Mouse (Mus musculus) neural tube, embryonic 13.5 days (tissue): Measurements from ENCODE around the gene Golga7b. TPM values are rescaled to one million over a fixed set of nuclear protein-coding genes. Genes with fewer than 3 reads are reported as not detected.
A peak's percentile ranks its signal among the peaks of the same experiment; 100 is the strongest.

ENCODE experiments used
- ATAC-seq: fragments of 200-750 bp; cut with Nextera tagmentation; 2 replicates; pipeline ENCODE4 v1.8.0; 2017; ENCODE audit warnings: low read depth, mild to moderate bottlenecking, moderate TSS enrichment, moderate library complexity
- H3K27ac ChIP-seq: fragments of 300-500 bp; sonication (generic); replicated peaks from 2 replicates; pipeline ENCODE4 v1.5.1; 2015; ENCODE audit warnings: moderate library complexity, mild to moderate bottlenecking, inconsistent platforms
- H3K27me3 ChIP-seq: fragments of 300-500 bp; sonication (generic); 2 replicates; pipeline ENCODE4 v1.6.1; 2015; ENCODE audit warnings: mild to moderate bottlenecking, inconsistent platforms
- H3K36me3 ChIP-seq: fragments of 300-500 bp; sonication (generic); 2 replicates; pipeline ENCODE4 v1.6.1; 2015; ENCODE audit warnings: mild to moderate bottlenecking, inconsistent platforms
- H3K4me1 ChIP-seq: fragments of 300-500 bp; sonication (generic); replicated peaks from 2 replicates; pipeline ENCODE4 v1.6.1; 2015; ENCODE audit warnings: inconsistent platforms
- H3K4me2 ChIP-seq: fragments of 300-500 bp; sonication (generic); 2 replicates; pipeline ENCODE4 v1.6.1; 2015; ENCODE audit warnings: inconsistent platforms, mild to moderate bottlenecking, moderate library complexity
- H3K4me3 ChIP-seq: fragments of 300-500 bp; sonication (generic); 2 replicates; pipeline ENCODE4 v1.5.1; 2015; ENCODE audit warnings: mild to moderate bottlenecking, inconsistent platforms
- H3K9ac ChIP-seq: fragments of 300-500 bp; sonication (generic); 2 replicates; pipeline ENCODE4 v1.6.1; 2015; ENCODE audit warnings: moderate library complexity, mild to moderate bottlenecking, inconsistent platforms
- H3K9me3 ChIP-seq: fragments of 300-500 bp; sonication (generic); 2 replicates; pipeline ENCODE4 v1.6.1; 2016; ENCODE audit warnings: inconsistent platforms
- WGBS: fragments of 180-500 bp; shearing (Covaris S2); methylation state at CpG from one replicate; pipeline ENCODE4 v1.1.7; 2015; 5-methylcytosine and 5-hydroxymethylcytosine counted together
- polyA plus RNA-seq: library from polyadenylated mRNA; unstranded; fragments of >200 nt; fragmentation: Nextera tagmentation; extraction: Ambion mirVana; gene quantifications from 2 replicates; pipeline ENCODE4 v1.2.1, GENCODE M21; 2015

Gene Golga7b
- polyA plus RNA-seq, 1 experiment from 2014 or later: 48.7 TPM

DNA sequence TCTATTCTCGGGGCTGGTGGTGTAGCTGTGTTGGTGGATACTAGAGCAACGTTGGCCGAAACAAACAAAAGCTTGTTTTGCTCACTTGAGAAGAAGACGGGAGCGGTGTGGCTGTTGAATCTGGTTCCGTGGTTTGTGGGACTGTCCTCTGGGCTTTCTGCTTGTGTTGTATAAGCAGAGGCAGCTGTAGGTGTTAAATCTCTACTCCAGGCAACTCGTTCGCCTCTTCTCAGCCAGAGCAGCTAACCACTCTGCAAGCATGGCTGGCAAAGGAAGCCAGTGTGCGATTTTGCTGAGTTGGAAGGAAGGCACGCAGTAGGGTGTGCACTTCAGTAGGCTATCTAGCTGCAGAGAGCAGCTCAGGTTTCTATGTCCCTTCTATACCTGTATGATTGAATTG is 20.9 kb upstream of the Golga7b start:
- Histone ChIP-seq H3K9me3 (no peaks in the 10 kb centered on the region), H3K27me3 (no peaks in the 10 kb centered on the region), H3K36me3 (no peaks in the 10 kb centered on the region), H3K4me1 (peaks cover 22% of the 10 kb centered on the region), H3K9ac (no peak overlapping the region), H3K4me2 (no peak overlapping the region), H3K27ac (peak overlapping the region; percentile 39; the same call in 1 of the 2 replicates), H3K4me3 (no peak overlapping the region)
- no peak for ATAC-seq
- WGBS: 82% methylated on average over 10 of the region's 10 CpGs

DNA sequence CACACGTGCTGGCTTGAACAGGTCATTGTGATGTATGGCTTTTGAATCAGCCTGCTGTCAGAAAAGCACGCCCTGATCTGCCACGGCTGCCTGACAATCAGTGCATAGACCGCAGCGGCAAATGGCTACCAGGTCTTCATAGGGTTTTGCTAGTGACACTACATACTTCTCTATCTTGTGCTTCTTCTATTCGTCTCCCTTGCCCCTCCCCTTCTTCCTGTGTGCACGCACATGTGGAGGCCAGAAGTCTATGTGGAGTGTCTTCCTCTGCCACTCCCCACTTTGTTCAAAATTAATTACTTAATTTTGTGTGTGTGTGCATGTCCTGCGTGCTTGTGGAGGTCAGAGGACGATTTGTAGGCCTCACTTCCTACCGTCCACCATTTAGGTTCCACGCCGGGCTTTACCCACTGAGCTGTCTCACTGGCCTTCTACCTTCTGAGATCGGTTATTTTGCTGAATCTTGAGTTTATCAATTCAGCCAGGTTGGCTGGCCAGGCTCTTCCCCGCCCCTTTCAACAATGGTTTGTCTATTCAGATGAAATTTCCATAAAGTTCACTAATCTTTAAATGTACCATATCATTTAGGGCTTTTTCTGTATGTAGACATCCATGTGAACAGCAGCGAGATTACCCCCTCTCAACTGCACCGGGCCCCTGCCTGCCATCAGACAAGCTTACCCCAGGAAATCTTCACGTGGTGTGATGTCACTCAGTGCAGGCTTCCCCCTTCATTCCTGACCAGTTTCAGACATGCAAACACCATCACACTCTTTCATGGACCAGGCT is 17.7 kb upstream of the Golga7b start:
- Histone ChIP-seq H3K9me3 (no peaks in the 10 kb centered on the region), H3K4me1 (peaks cover 22% of the 10 kb centered on the region), H3K27ac (no peak overlapping the region), H3K4me2 (no peak overlapping the region), H3K4me3 (no peak overlapping the region), H3K9ac (no peak overlapping the region), H3K27me3 (no peaks in the 10 kb centered on the region), H3K36me3 (no peaks in the 10 kb centered on the region)
- no peak for ATAC-seq
- WGBS: 63% methylated on average over 17 of the region's 17 CpGs

DNA sequence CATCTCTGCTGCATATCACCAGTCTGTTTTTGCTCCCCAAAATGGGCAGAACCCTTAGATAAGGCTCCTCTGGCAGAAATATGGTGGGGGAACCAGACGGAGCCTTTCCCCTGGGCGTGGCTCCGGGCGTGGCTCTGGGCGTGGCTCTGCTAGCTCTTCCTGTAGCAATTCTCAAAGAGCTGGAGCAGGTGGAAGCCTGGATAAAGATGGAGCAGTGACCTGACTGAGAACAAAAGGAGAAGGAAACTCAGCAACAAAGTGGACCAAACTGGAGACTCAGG is 17.1 kb upstream of the Golga7b start:
- no peak for ATAC-seq
- H3K4me1 ChIP-seq: peaks cover 22% of the 10 kb centered on the region
- no peak overlapping the region for H3K4me3 ChIP-seq
- H3K27me3 ChIP-seq: no peaks in the 10 kb centered on the region
- H3K4me2 ChIP-seq: no peak overlapping the region
- H3K9me3 ChIP-seq: no peaks in the 10 kb centered on the region
- no peak overlapping the region for H3K9ac ChIP-seq
- H3K27ac ChIP-seq: no peak overlapping the region
- H3K36me3 ChIP-seq: no peaks in the 10 kb centered on the region
- WGBS: 76% methylated on average over 5 of the region's 5 CpGs

DNA sequence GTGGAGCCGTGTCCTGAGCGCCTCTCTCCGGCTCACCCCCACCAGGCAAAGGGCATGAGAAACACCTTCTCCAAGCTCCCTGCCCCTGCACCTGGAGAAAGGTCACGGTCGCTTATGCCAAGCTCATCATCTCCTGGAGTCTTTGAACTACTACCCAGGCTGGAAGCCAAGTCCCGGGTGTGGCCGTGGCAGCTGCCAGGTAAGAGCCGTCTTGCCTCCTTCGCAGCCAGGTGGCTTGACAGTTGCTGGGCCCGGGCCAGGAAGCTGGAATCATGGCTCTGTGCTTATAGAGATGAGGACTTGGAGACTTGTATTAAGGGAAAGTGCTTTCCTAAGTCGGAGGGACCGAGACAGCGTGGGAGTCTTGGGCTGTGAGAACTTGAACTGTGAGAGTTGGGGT is 16.4 kb upstream of the Golga7b start:
- Histone ChIP-seq H3K4me1 (peaks cover 22% of the 10 kb centered on the region), H3K27me3 (no peaks in the 10 kb centered on the region), H3K4me2 (no peak overlapping the region), H3K9me3 (no peaks in the 10 kb centered on the region), H3K9ac (no peak overlapping the region), H3K4me3 (no peak overlapping the region), H3K36me3 (no peaks in the 10 kb centered on the region), H3K27ac (no peak overlapping the region)
- no peak for ATAC-seq
- 88% methylated on average over 13 of the region's 13 CpGs for WGBS

DNA sequence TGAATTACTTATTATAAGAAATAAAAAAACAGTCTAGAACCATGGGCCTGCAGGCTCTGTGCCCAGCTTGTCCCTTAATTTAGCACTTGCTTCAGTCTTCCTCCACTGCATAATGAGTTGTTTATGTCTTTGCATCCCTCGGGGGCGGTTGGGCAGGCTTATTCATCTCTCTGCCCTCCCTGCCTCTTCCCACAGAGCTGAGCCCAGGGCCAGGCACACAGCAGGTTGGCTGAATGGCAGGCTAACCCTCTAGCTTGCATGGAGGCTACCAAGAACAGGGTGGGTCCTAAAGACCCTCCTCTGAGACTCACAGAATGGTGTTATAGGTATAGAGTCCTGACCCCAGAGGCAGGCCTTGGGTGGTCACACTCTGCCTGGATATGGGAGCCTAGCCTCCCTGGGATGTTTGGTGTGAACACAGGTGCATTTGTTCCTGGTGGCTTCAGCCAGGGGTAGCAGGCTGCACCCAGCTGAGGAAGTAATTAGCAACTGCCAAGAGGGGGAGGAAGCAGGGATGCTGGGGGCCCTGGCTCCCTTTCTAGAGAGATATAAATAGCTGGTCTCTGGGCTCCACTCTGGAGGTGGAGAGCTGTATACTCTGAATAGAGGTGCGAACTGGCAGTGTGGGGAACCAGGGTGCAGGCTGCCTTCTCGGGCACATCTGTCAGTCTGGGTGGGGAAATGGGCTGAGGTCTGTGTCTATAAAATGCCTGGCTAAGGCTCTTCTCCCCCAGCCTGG is 9.6 kb upstream of the Golga7b start:
- 2% methylated on average over 4 of the region's 4 CpGs for WGBS
- Histone ChIP-seq H3K4me1 (peaks cover 26% of the 10 kb centered on the region), H3K4me3 (no peak overlapping the region), H3K4me2 (no peak overlapping the region), H3K9me3 (no peaks in the 10 kb centered on the region), H3K9ac (0 out of 2 replicates have a peak overlapping the region, but pooled peaks have one; percentile 17), H3K36me3 (no peaks in the 10 kb centered on the region), H3K27me3 (no peaks in the 10 kb centered on the region), H3K27ac (peak overlapping the region; percentile 77)
- ATAC-seq: peak; percentile 80

DNA sequence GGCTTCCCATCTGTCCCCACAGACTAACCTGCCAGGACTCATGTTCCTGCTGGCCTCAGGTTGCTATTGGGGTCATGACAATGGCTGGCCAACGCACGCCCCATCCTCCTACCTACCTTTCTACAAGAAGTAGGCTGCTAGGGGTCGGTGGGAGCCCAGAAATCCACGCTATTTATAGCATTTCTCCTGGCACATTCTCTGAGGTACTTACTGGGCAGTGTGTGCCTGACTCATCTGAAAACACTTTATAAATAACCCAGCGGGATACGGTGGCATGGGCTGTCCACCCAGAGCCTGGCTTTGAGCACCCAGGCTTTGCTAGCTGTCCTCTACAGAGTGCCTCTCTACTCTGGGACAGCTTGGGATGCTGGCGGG is 9.0 kb upstream of the Golga7b start:
- 69% methylated on average over 7 of the region's 7 CpGs for WGBS
- Histone ChIP-seq H3K27ac (peak overlapping the region; percentile 77), H3K9ac (no peak overlapping the region), H3K4me1 (peaks cover 26% of the 10 kb centered on the region), H3K4me3 (no peak overlapping the region), H3K36me3 (no peaks in the 10 kb centered on the region), H3K4me2 (no peak overlapping the region), H3K27me3 (no peaks in the 10 kb centered on the region), H3K9me3 (no peaks in the 10 kb centered on the region)
- peak; percentile 27; the same call in 1 of the 2 replicates for ATAC-seq

DNA sequence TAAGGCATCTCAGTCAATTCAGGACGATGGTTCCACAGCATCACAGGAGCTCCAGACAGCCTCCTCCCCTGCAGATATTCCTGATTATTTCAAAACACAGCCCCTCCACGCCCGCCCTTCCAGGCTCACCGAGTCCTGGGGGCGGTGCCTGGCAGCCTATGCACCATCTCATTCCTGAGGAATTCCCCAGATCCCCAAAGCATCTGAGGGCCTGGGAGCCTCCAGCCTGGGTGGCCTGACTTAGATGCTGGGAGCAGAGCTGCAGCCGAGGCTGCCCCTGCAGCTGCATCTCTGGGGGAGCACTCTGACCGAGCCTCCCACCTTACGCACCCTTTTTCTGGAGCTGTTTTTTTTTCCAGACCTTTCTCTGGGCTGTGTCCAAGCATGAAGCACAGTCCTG is 6.5 kb upstream of the Golga7b start:
- no peak overlapping the region for H3K4me3 ChIP-seq
- H3K4me1 ChIP-seq: peaks cover 26% of the 10 kb centered on the region
- H3K27me3 ChIP-seq: no peaks in the 10 kb centered on the region
- H3K4me2 ChIP-seq: no peak overlapping the region
- H3K9ac ChIP-seq: no peak overlapping the region
- WGBS: 57% methylated on average over 8 of the region's 8 CpGs
- H3K9me3 ChIP-seq: no peaks in the 10 kb centered on the region
- no peak overlapping the region for H3K27ac ChIP-seq
- ATAC-seq: no peak
- no peaks in the 10 kb centered on the region for H3K36me3 ChIP-seq

DNA sequence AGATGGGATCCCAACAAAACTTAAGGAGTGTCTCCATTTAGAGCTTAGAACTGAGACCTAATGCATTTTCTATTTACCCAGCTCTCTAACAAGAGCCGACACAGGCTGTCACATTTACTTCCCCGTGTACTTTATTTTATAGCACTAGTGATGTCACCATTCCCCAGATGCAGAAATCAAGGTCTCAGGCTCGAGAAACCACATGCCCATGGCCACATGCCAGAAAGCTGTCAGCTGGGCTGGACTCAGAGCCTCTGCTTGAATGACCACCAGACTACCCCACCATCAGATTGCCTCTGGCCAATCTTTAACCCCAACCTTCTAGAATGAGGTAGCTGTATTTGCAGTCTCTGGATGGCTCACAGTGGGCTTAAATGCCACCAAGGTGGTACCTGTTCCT is 4.0 kb upstream of the Golga7b start:
- Histone ChIP-seq H3K36me3 (no peaks in the 10 kb centered on the region), H3K4me3 (no peak overlapping the region), H3K4me1 (peaks cover 12% of the 10 kb centered on the region), H3K27me3 (no peaks in the 10 kb centered on the region), H3K4me2 (no peak overlapping the region), H3K9me3 (no peaks in the 10 kb centered on the region), H3K27ac (no peak overlapping the region), H3K9ac (no peak overlapping the region)
- WGBS: 54% methylated on average over 3 of the region's 3 CpGs
- ATAC-seq: no peak

DNA sequence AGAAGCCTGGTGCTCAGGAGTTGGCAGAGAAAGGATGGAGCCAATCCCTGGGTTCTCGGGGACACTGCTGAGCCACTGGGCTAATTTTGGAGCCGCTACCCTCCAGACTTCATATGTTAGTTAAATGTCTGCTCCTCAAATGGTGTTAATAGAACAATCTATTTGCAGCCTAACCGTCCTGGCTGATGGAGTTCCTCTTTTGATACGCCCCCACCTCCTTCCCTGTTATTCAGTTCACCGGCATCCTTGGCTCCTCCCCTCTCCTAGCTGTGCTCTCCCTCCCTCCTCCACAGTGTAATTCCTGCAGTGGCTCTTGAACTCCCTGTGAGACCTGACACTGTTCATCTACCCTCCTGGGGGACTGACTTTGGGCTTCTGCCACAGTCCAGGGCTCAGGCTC is 748 bp upstream of the Golga7b start:
- no peaks in the 10 kb centered on the region for H3K36me3 ChIP-seq
- H3K4me1 ChIP-seq: no peaks in the 10 kb centered on the region
- H3K27me3 ChIP-seq: peaks cover under 1% of the 10 kb centered on the region; the same call in 1 of the 2 replicates
- H3K9me3 ChIP-seq: no peaks in the 10 kb centered on the region
- no peak overlapping the region for H3K4me3 ChIP-seq
- no peak overlapping the region for H3K27ac ChIP-seq
- no peak overlapping the region for H3K4me2 ChIP-seq
- no peak overlapping the region for H3K9ac ChIP-seq
- ATAC-seq: no peak
- WGBS: 49% methylated on average over 5 of the region's 5 CpGs

DNA sequence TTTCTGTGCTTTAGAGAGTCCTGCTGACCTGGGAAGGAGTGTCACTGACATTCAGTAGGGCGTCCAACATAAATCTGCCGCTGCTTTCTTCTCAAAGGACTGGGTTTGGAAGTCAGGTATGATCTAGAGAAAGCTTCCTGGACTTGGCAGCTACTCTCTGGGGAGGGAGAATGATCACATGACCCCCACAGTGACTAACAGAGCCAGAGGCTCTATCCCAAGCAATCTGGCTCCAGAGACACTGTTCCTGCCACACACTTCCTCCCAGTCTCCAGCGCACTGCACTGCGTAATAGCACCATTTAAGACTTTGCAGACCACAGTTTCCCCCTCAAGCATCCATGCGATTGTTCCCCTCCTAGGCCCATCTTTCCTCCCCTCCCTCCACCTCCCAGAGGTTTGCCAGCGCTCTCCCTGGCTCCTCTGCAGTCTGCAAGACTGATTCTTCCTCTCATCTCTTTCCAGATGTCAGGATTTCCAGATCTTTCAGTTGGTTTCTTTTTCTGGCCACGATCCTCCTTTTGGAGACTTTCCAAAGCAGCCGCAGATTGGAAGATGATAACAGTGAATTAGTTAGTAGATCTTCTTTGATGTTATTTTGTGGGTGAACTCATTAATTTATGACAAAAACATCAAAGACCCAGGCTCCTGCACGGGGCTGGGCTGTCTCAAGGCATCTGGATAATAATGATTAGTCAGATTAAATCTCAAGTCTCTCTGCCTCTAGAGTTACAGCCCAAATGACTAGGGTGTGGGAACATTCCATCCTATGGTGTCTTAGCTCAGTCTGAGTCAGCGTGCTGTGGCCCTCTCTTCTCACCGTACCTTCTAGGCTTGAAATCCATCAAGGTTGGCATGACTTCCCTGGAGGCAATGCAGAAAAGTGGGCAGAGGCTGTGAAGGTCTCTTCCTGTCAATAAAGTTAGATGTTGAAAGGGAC is 2.9 kb downstream of the Golga7b start:
- no peaks in the 10 kb centered on the region for H3K9me3 ChIP-seq
- no peak for ATAC-seq
- no peak overlapping the region for H3K4me3 ChIP-seq
- H3K27me3 ChIP-seq: peaks cover 21% of the 10 kb centered on the region
- WGBS: 72% methylated on average over 11 of the region's 11 CpGs
- H3K4me2 ChIP-seq: no peak overlapping the region
- peaks cover 7% of the 10 kb centered on the region for H3K4me1 ChIP-seq
- no peak overlapping the region for H3K9ac ChIP-seq
- no peaks in the 10 kb centered on the region for H3K36me3 ChIP-seq
- H3K27ac ChIP-seq: no peak overlapping the region

DNA sequence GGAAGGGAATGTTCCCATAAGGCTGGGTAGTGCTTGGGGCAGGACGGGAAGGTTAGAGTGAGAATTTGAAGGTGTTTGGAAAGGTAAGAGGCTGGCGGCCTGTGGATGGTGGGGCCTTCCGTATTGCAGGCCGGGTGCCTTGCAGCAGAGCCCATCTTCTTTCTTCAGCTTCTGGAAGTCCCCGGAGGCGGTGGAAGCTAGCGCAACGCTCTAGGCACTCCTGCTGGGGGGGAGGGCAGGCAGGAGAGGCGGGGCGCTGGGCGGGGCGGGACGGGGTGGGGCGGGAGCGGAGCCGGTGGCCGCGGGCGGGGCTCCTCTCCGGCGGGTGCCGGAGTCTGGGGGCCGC is 8.0 kb downstream of the Golga7b start:
- H3K9me3 ChIP-seq: no peaks in the 10 kb centered on the region
- H3K9ac ChIP-seq: peak overlapping the region; percentile 87
- peak overlapping the region; percentile 63 for H3K4me3 ChIP-seq
- ATAC-seq: peak; percentile 68
- peaks cover 25% of the 10 kb centered on the region; the same call in 1 of the 2 replicates for H3K27me3 ChIP-seq
- H3K36me3 ChIP-seq: no peaks in the 10 kb centered on the region
- peaks cover 42% of the 10 kb centered on the region for H3K4me1 ChIP-seq
- H3K4me2 ChIP-seq: peak overlapping the region; percentile 65
- H3K27ac ChIP-seq: peak overlapping the region; percentile 89
- WGBS: under 1% methylated on average over 22 of the region's 23 CpGs
